In the genomic region with DNA sequence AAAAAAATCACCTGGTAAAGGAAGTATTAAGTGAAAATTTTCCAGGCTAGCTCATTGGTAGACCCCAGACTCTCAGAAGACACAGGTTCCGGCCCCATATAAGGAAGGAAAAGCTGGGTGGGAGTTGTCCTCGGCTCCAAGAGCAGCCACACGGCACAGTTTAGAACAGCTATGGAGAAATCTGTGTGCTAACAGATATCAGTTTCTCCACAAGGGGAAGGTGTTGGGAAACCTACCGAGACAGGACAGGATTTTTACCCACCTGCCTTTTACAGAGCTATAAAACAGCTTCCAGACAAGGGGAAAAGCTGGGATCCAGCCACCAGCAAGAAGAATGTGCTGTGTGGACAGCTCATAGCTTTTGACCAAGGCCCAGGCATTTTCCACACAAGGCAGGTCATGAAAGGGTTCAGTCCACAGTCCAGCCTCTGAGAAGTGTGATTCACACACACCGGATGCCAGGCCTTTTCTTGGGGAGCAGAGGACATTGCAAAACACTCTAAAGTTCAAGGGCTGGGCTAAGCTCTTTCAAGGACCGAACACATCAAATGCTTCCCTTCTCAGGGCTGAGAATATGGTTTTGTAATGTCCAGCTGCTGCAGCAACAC, we compare ENCODE assay signal across 8 mouse cellular contexts. TPM values are rescaled to one million over a fixed set of nuclear protein-coding genes. Genes with fewer than 3 reads are reported as not detected.
DNase-seq lines count a peak whose midpoint lies in the region; ATAC-seq and TF ChIP-seq lines count a peak whose summit lies in the region.

No protein-coding gene starts in this region.

- peaks cover 2% of the 10 kb centered on the region; the same call in 1 of the 2 replicates for H3K9me3 ChIP-seq in lung, embryonic 16.5 days (ENCODE audit: control insufficient read depth, low read length)
- H3K9me3 ChIP-seq in hindbrain, postnatal 0 days (ENCODE audit: low read length), result no peaks in the 10 kb centered on the region

- WGBS in lung, embryonic 16.5 days, result 22% methylated on average over 6 of the region's 6 CpGs
- 71% methylated on average over 6 of the region's 6 CpGs for WGBS in hindbrain, postnatal 0 days

- no peak overlapping the region for H3K4me2 ChIP-seq in lung, embryonic 16.5 days (ENCODE audit: low read depth, low read length)
- no peak overlapping the region for H3K4me2 ChIP-seq in hindbrain, postnatal 0 days (ENCODE audit: low read depth, low read length)

- peak; percentile 29 to 46; a peak in 2 of 4 replicates for ATAC-seq in hematopoietic stem cell, adult 5-6 weeks (replicated peaks in 1 of 2; ENCODE audit: insufficient read depth in 1 of 2, low FRiP score in 2 of 2, low TSS enrichment in 1 of 2, low read depth in 1 of 2, poor library complexity in 2 of 2, severe bottlenecking in 2 of 2)
- peak; percentile 32; the same call in 1 of the 2 replicates for ATAC-seq in lung, embryonic 16.5 days (ENCODE audit: low read depth)
- no peak for ATAC-seq in hindbrain, postnatal 0 days
- no peak for ATAC-seq in frontal cortex, adult (ENCODE audit: low TSS enrichment)

- no peak overlapping the region for H3K9ac ChIP-seq in lung, embryonic 16.5 days (ENCODE audit: low read length)
- H3K9ac ChIP-seq in hindbrain, postnatal 0 days (replicated peaks; ENCODE audit: low read length), result no peak overlapping the region

- peaks cover 17% of the 10 kb centered on the region for H3K36me3 ChIP-seq in lung, embryonic 16.5 days (ENCODE audit: control insufficient read depth, insufficient read depth, low read length)
- no peaks in the 10 kb centered on the region for H3K36me3 ChIP-seq in hindbrain, postnatal 0 days (ENCODE audit: insufficient read depth, low read length)

- no peak overlapping the region for H3K4me3 ChIP-seq in lung, embryonic 16.5 days (ENCODE audit: low read length)
- no peak overlapping the region for H3K4me3 ChIP-seq in hindbrain, postnatal 0 days (ENCODE audit: low read length)

- no peaks in the 10 kb centered on the region for H3K27me3 ChIP-seq in lung, embryonic 16.5 days (ENCODE audit: control insufficient read depth, insufficient read depth, low read depth, low read length)
- no peaks in the 10 kb centered on the region for H3K27me3 ChIP-seq in hindbrain, postnatal 0 days (ENCODE audit: insufficient read depth, low read length)

- H3K27ac ChIP-seq in lung, embryonic 16.5 days (ENCODE audit: low read length), result peak overlapping the region; percentile 80
- H3K27ac ChIP-seq in hindbrain, postnatal 0 days, result no peak overlapping the region

- TF ChIP-seq CTCF in hindbrain, postnatal 0 days (IDR thresholded peaks at IDR 0.05; ENCODE audit: low read depth), result no peak

- DNase-seq in 416B (ENCODE audit: low read depth), result peak; percentile 92
- peak; percentile 91 for DNase-seq in R1 (ENCODE audit: low read depth, low spot score)
- DNase-seq in layer of hippocampus, adult 9-10 months (ENCODE audit: low spot score), result no peak
- DNase-seq in cerebellum, adult 18-20 months, result no peak
- DNase-seq in hindbrain, postnatal 0 days (ENCODE audit: low spot score), result no peak

- H3K4me1 ChIP-seq in lung, embryonic 16.5 days (replicated peaks; ENCODE audit: control insufficient read depth, insufficient read depth, low read length), result peaks cover 17% of the 10 kb centered on the region
- no peaks in the 10 kb centered on the region for H3K4me1 ChIP-seq in hindbrain, postnatal 0 days (ENCODE audit: insufficient read depth, low read length)

RNA-seq across cellular contexts. Expression of a gene that starts 32.4 kb away (rescaled TPM):
- total RNA-seq in hematopoietic stem cell, adult 5-6 weeks (2017), result 0.13 and 0.35 TPM in 2 replicates
- 71.4 and 76.1 TPM in 2 replicates for polyA plus RNA-seq in lung, embryonic 16.5 days (2015; fragmentation: Nextera tagmentation; extraction: Ambion mirVana)
- total RNA-seq in hindbrain, postnatal 0 days (2014; rRNA removed), result 22.5 and 26.7 TPM in 2 replicates
- polyA plus RNA-seq in hindbrain, postnatal 0 days (2015; fragmentation: Nextera tagmentation; extraction: Ambion mirVana), result 21.7 and 25.6 TPM in 2 replicates

RNA-seq across cellular contexts. Expression of a gene that starts 35.1 kb away (rescaled TPM):
- total RNA-seq in hematopoietic stem cell, adult 5-6 weeks (2017), result 26.7 and 39.0 TPM in 2 replicates
- 6.9 and 7.4 TPM in 2 replicates for polyA plus RNA-seq in lung, embryonic 16.5 days (2015; fragmentation: Nextera tagmentation; extraction: Ambion mirVana)
- total RNA-seq in hindbrain, postnatal 0 days (2014; rRNA removed), result 16.9 and 17.4 TPM in 2 replicates
- polyA plus RNA-seq in hindbrain, postnatal 0 days (2015; fragmentation: Nextera tagmentation; extraction: Ambion mirVana), result 11.0 and 13.0 TPM in 2 replicates

RNA-seq across cellular contexts. Expression of a gene that starts 45.0 kb away (rescaled TPM):
- total RNA-seq in hematopoietic stem cell, adult 5-6 weeks (2017), result 0.60 and 0.63 TPM in 2 replicates
- polyA plus RNA-seq in lung, embryonic 16.5 days (2015; fragmentation: Nextera tagmentation; extraction: Ambion mirVana), result 0.99 and 1.1 TPM in 2 replicates
- 1.3 and 1.6 TPM in 2 replicates for total RNA-seq in hindbrain, postnatal 0 days (2014; rRNA removed)
- 1.3 and 1.5 TPM in 2 replicates for polyA plus RNA-seq in hindbrain, postnatal 0 days (2015; fragmentation: Nextera tagmentation; extraction: Ambion mirVana)

RNA-seq across cellular contexts. Expression of a gene that starts 50.2 kb away (rescaled TPM):
- total RNA-seq in hematopoietic stem cell, adult 5-6 weeks (2017), result not detected in 2 replicates
- 0.18 and 0.20 TPM in 2 replicates for polyA plus RNA-seq in lung, embryonic 16.5 days (2015; fragmentation: Nextera tagmentation; extraction: Ambion mirVana)
- total RNA-seq in hindbrain, postnatal 0 days (2014; rRNA removed), result 18.1 and 22.2 TPM in 2 replicates
- polyA plus RNA-seq in hindbrain, postnatal 0 days (2015; fragmentation: Nextera tagmentation; extraction: Ambion mirVana), result 3.0 and 3.6 TPM in 2 replicates

Comparison
In these comparisons a context has a peak if more than half of its experiments do, and no peak if none do; other contexts are left out.
1. DNase-seq: peak in 416B (single experiment) and R1 (single experiment); none in layer of hippocampus, adult 9-10 months (single experiment), cerebellum, adult 18-20 months (0 of 2) and hindbrain, postnatal 0 days (single experiment).
2. ATAC-seq: peak in hematopoietic stem cell, adult 5-6 weeks (2 of 2) and lung, embryonic 16.5 days (single experiment); none in hindbrain, postnatal 0 days (single experiment) and frontal cortex, adult (single experiment).
3. RNA of a gene that starts 32.4 kb away (total RNA-seq): 22.5 to 26.7 TPM in hindbrain, postnatal 0 days; 0.13 to 0.35 TPM in hematopoietic stem cell, adult 5-6 weeks; every median in the first group is over 10 times any median in the second.